Mouse (Mus musculus) myocyte (in vitro differentiated cells): ENCODE results near the gene Col3a1.

ENCODE experiments used
- MAX ChIP-seq: IDR thresholded peaks from one replicate; pipeline ENCODE4 v1.6.1; 2011; ENCODE audit warnings: low read depth, mild to moderate bottlenecking, control low read depth
- MYOD1 ChIP-seq, 3 experiments: IDR thresholded peaks; one replicate each; pipeline ENCODE4 v1.6.1; 2011; ENCODE audit warnings: control low read depth in 2 of 3, low read depth in 2 of 3, mild to moderate bottlenecking in 2 of 3, moderate library complexity in 1 of 3; ENCODE audit not compliant: insufficient read length in 2 of 3, control insufficient read depth in 1 of 3
- MYOG ChIP-seq, 3 experiments: IDR thresholded peaks; one replicate each; pipeline ENCODE4 v1.6.1; 2011; ENCODE audit warnings: control low read depth in 2 of 3, low read depth in 2 of 3, mild to moderate bottlenecking in 2 of 3; ENCODE audit not compliant: insufficient read length in 2 of 3, control insufficient read depth in 1 of 3, insufficient read depth in 1 of 3
- POLR2A ChIP-seq: IDR thresholded peaks from one replicate; pipeline ENCODE4 v1.6.1; 2011; ENCODE audit warnings: low read depth, mild to moderate bottlenecking, control low read depth, moderate library complexity; ENCODE audit not compliant: insufficient read length
- REST ChIP-seq: IDR thresholded peaks from one replicate; pipeline ENCODE4 v1.6.1; 2011; ENCODE audit warnings: mild to moderate bottlenecking, control low read depth, moderate library complexity; ENCODE audit not compliant: insufficient read depth, insufficient read length
- TCF12 ChIP-seq: IDR thresholded peaks from one replicate; pipeline ENCODE4 v1.6.1; 2011; ENCODE audit warnings: mild to moderate bottlenecking, control low read depth; ENCODE audit not compliant: poor library complexity, insufficient read depth, severe bottlenecking
- USF1 ChIP-seq: IDR thresholded peaks from one replicate; pipeline ENCODE4 v1.6.1; 2011; ENCODE audit warnings: low read depth, mild to moderate bottlenecking, control low read depth, moderate library complexity

GRCm38 (mm10) chr1:45315767-45316528 is 4.6 kb downstream of the Col3a1 start:
- TF ChIP-seq POLR2A, result no peak
- no peak for TF ChIP-seq MAX
- TF ChIP-seq MYOD1 (IDR thresholded peaks at IDR 0.05; ENCODE audit: control insufficient read depth in 1 of 3, insufficient read length in 2 of 3, low read depth in 2 of 3), result no peak
- TF ChIP-seq REST, result no peak
- no peak for TF ChIP-seq USF1
- TF ChIP-seq MYOG (IDR thresholded peaks at IDR 0.05; ENCODE audit: control insufficient read depth in 1 of 3, insufficient read depth in 1 of 3, insufficient read length in 2 of 3, low read depth in 2 of 3), result no peak
- no peak for TF ChIP-seq TCF12
